Mouse (Mus musculus) kidney, embryonic 16.5 days (tissue): ENCODE data around the gene Dhx58. TPM values are rescaled to one million over a fixed set of nuclear protein-coding genes. Genes with fewer than 3 reads are reported as not detected.

Experiments used
- ATAC-seq: fragments of 200-750 bp; cut with Nextera tagmentation; 2 replicates; pipeline ENCODE4 v1.8.0; 2017; ENCODE audit warnings: moderate TSS enrichment; ENCODE audit not compliant: low FRiP score, low TSS enrichment
- H3K27ac ChIP-seq: fragments of 300-500 bp; sonication (generic); 2 replicates; pipeline ENCODE4 v1.5.1; 2014; ENCODE audit warnings: low read length
- H3K27me3 ChIP-seq: fragments of 300-500 bp; sonication (generic); 2 replicates; pipeline ENCODE4 v1.6.1; 2014; ENCODE audit warnings: low read length, control low read depth, mixed read lengths; ENCODE audit not compliant: insufficient read depth
- H3K36me3 ChIP-seq: fragments of 300-500 bp; sonication (generic); 2 replicates; pipeline ENCODE4 v1.6.1; 2014; ENCODE audit warnings: low read length, control low read depth, mixed read lengths; ENCODE audit not compliant: insufficient read depth
- H3K4me1 ChIP-seq: fragments of 300-500 bp; sonication (generic); 2 replicates; pipeline ENCODE4 v1.6.1; 2014; ENCODE audit warnings: low read length, control low read depth, mixed read lengths; ENCODE audit not compliant: insufficient read depth
- H3K4me2 ChIP-seq: fragments of 300-500 bp; sonication (generic); replicated peaks from 2 replicates; pipeline ENCODE4 v1.6.1; 2014; ENCODE audit warnings: low read depth, low read length
- H3K4me3 ChIP-seq: fragments of 300-500 bp; sonication (generic); 2 replicates; pipeline ENCODE4 v1.5.1; 2014; ENCODE audit warnings: mild to moderate bottlenecking, low read length
- H3K9ac ChIP-seq: fragments of 300-500 bp; sonication (generic); replicated peaks from 2 replicates; pipeline ENCODE4 v1.6.1; 2014; ENCODE audit warnings: low read length
- H3K9me3 ChIP-seq: fragments of 300-500 bp; sonication (generic); 2 replicates; pipeline ENCODE4 v1.6.1; 2016; ENCODE audit warnings: low read length, control low read depth
- WGBS: fragments of 180-500 bp; shearing (Covaris S2); extraction: QIAGEN DNeasy Blood & Tissue Kit; methylation state at CpG from one replicate; pipeline ENCODE4 v1.1.7; 2014; 5-methylcytosine and 5-hydroxymethylcytosine counted together
- polyA plus RNA-seq: library from polyadenylated mRNA; unstranded; fragments of >200 nt; fragmentation: Nextera tagmentation; extraction: Ambion mirVana; gene quantifications from 2 replicates; pipeline ENCODE4 v1.2.1, GENCODE M21; 2015

Gene Dhx58
- polyA plus RNA-seq, 1 experiment from 2014 or later = 3.2 TPM

DNA sequence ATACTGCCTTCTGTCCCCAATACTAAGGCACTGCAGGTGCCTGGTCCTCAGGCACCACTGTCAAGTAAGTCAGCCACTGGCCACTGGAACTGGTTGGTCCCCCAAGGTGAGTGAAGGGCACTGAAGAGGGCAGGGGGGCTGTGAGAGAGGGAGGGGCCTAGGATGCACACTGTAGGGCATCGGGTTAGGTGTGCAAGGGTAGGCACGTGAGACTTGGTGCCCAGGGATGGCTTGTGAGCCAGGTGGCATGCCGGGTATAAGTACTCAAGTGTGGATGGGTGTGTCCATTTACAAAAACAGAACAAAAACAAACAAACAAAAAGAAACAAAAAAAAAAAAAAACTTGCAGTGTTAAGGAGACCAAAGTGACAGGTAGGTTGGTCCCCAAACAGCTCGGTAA is 15.6 kb downstream of the Dhx58 start:
- 64% methylated on average over 4 of the region's 4 CpGs for WGBS
- no peak for ATAC-seq
- Histone ChIP-seq H3K9me3 (no peaks in the 10 kb centered on the region), H3K27ac (no peak overlapping the region), H3K4me3 (no peak overlapping the region), H3K36me3 (no peaks in the 10 kb centered on the region), H3K9ac (no peak overlapping the region), H3K4me2 (no peak overlapping the region), H3K4me1 (peaks cover 8% of the 10 kb centered on the region), H3K27me3 (peaks cover 2% of the 10 kb centered on the region; the same call in 1 of the 2 replicates)

DNA sequence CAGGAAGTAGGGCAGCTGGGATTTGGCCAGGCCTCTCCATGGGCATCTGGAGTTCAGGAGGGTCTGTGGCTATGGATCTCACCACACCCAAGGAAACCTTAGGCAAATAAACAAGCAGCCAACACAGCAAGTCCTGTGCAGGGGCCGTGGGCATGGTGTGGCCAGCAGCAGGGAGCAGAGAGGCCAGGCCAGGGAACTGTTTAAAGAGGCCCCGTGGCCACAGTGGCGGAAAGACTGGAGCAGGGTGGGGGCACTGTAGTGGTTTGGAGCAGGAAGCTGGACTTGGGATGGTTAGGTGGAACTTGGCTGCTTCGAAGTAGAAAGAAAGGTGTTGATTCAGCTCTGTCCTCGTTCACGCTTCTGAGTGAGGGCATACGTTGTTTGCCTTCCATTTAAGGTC is 16.8 kb downstream of the Dhx58 start:
- Histone ChIP-seq H3K4me1 (peaks cover 8% of the 10 kb centered on the region), H3K27me3 (0 out of 2 replicates have a peak, but pooled peaks cover 2% of the 10 kb centered on the region), H3K27ac (no peak overlapping the region), H3K9ac (no peak overlapping the region), H3K36me3 (no peaks in the 10 kb centered on the region), H3K4me2 (no peak overlapping the region), H3K9me3 (no peaks in the 10 kb centered on the region), H3K4me3 (no peak overlapping the region)
- 72% methylated on average over 7 of the region's 7 CpGs for WGBS
- ATAC-seq = no peak

- H3K4me1 ChIP-seq = no peaks in the 10 kb centered on the region
- no peaks in the 10 kb centered on the region for H3K27me3 ChIP-seq
- H3K4me2 ChIP-seq = no peak overlapping the region
- no peak overlapping the region for H3K27ac ChIP-seq
- H3K9me3 ChIP-seq = no peaks in the 10 kb centered on the region
- ATAC-seq = no peak
- no peak overlapping the region for H3K9ac ChIP-seq
- WGBS = 84% methylated on average over 3 of the region's 3 CpGs
- H3K4me3 ChIP-seq = no peak overlapping the region
- no peaks in the 10 kb centered on the region for H3K36me3 ChIP-seq
Measured at GRCm38 (mm10) chr11:100685371-100685770, 18.7 kb downstream of the Dhx58 start.

GRCm38 (mm10) chr11:100684084-100684483 is 20.0 kb downstream of the Dhx58 start:
- Histone ChIP-seq H3K27ac (no peak overlapping the region), H3K9ac (no peak overlapping the region), H3K4me2 (no peak overlapping the region), H3K36me3 (no peaks in the 10 kb centered on the region), H3K4me3 (no peak overlapping the region), H3K4me1 (no peaks in the 10 kb centered on the region), H3K27me3 (no peaks in the 10 kb centered on the region), H3K9me3 (no peaks in the 10 kb centered on the region)
- WGBS = 39% methylated on average over 2 of the region's 2 CpGs
- no peak for ATAC-seq

DNA sequence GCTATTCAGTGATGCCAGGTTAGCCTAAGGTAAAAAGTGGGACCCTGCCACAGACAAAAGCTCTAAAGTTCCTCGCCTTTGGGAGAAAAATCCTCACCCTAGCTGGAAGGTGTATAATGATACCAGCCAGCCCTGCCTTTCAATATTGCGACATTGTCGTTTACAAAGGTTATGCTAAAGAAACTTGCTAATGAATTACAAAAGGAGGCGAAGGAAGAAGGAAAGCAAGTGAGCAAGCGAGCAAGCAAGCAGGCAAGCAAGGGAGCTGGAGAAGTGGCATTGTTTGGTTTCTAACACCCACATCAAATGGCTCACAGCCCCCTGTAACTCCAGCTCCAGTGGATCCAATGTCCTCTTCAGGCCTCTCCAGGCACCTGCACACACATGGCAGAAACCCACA is 21.5 kb downstream of the Dhx58 start:
- H3K36me3 ChIP-seq = no peaks in the 10 kb centered on the region
- H3K4me1 ChIP-seq = no peaks in the 10 kb centered on the region
- no peaks in the 10 kb centered on the region for H3K9me3 ChIP-seq
- no peak overlapping the region for H3K4me2 ChIP-seq
- WGBS = 74% methylated on average over 5 of the region's 5 CpGs
- no peak overlapping the region for H3K9ac ChIP-seq
- no peak overlapping the region for H3K4me3 ChIP-seq
- no peak for ATAC-seq
- no peak overlapping the region for H3K27ac ChIP-seq
- H3K27me3 ChIP-seq = no peaks in the 10 kb centered on the region

DNA sequence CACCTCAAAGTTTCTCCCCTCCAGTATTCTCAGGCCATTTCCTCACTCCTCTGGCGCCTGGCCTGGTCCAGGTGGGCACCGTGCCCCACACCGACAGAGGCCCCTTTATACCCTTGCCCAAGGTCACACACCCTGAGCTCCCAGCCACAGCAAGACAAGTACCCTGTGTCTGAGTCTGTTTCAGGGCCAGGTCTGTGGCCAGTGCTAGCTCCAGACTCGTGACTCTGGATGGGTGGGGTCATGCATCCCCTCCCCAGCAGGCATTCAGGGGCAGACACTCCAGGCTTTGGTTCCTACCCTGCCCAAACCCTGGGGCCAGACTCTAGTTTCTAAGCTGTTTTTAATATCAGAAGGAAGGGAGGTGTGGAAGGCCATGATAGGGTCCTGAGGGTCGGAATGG is 22.2 kb downstream of the Dhx58 start:
- Histone ChIP-seq H3K4me1 (no peaks in the 10 kb centered on the region), H3K4me2 (no peak overlapping the region), H3K27ac (no peak overlapping the region), H3K27me3 (no peaks in the 10 kb centered on the region), H3K36me3 (no peaks in the 10 kb centered on the region), H3K9ac (no peak overlapping the region), H3K4me3 (no peak overlapping the region), H3K9me3 (no peaks in the 10 kb centered on the region)
- WGBS = 73% methylated on average over 5 of the region's 5 CpGs
- no peak for ATAC-seq

DNA sequence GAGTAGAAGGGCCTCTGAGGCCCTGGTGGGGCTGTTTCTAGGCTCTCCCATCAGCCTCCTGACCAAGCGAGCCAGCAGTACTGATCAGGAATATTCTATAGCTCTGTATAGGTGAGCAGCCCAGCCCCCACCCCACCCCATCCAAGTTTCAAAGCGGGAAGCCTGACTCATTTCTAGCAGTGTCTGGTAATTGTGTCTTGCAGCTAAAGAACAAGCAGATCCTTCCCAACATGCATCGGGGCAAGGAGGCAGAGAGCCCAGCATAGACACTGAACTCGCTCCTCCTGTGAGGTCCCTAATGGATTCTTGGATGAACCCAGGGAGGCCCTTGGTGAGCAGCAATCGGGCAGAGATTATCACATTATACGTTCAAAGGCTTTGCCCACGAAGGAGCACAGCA is 26.3 kb downstream of the Dhx58 start:
- peaks cover 6% of the 10 kb centered on the region; the same call in 1 of the 2 replicates for H3K4me1 ChIP-seq
- H3K36me3 ChIP-seq = no peaks in the 10 kb centered on the region
- no peak overlapping the region for H3K4me2 ChIP-seq
- 0 out of 2 replicates have a peak, but pooled peaks cover 2% of the 10 kb centered on the region for H3K27me3 ChIP-seq
- no peak for ATAC-seq
- H3K9ac ChIP-seq = no peak overlapping the region
- H3K9me3 ChIP-seq = no peaks in the 10 kb centered on the region
- H3K27ac ChIP-seq = no peak overlapping the region
- WGBS = 62% methylated on average over 7 of the region's 7 CpGs
- no peak overlapping the region for H3K4me3 ChIP-seq

DNA sequence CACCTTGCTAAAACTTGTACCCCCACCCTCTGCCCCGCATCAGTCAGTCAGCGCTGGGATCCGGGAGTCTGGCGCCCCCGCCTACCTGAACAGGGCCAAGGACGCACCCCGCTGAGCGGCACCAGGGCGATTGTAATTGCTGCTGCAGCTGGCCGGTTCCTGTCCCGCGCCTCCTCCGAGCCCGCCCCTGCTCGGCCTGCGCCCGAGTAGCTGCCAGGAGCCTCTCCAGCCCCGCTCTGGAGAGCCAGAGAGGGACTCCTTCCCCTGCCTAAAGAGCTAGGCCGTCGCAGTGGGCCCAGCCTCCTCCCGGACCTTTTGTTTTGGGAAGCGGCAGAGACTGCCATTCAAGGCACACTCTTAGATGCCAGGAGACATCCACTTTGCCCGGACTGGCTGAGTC is 30.9 kb downstream of the Dhx58 start:
- Histone ChIP-seq H3K9ac (peak overlapping the region; percentile 50), H3K9me3 (peaks cover 4% of the 10 kb centered on the region; the same call in 1 of the 2 replicates), H3K4me2 (peak overlapping the region; percentile 42), H3K4me3 (no peak overlapping the region), H3K4me1 (peaks cover 6% of the 10 kb centered on the region; the same call in 1 of the 2 replicates), H3K27me3 (0 out of 2 replicates have a peak, but pooled peaks cover 2% of the 10 kb centered on the region), H3K36me3 (no peaks in the 10 kb centered on the region), H3K27ac (no peak overlapping the region)
- no peak; the same call in 1 of the 2 replicates for ATAC-seq
- 4% methylated on average over 23 of the region's 23 CpGs for WGBS

DNA sequence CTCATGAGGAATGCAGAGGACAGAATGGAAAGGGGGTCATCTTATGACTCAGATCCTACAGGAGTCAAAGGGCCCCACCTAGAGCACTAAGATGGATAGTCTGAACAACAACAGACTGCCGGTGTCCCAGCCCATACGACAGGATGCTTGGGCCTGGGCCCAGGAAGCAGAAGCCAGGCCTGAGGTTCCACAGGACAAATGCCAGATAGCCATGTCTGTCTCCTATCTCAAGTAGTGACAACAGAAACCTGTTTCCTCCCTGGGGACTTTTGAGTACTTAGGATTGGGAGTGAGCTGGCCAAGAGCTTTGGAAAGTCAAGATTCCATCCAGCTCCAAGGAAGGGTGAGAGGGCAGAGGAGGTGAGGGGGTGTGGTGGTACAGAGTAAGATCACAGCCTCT is 32.1 kb downstream of the Dhx58 start:
- no peak overlapping the region for H3K27ac ChIP-seq
- peaks cover 4% of the 10 kb centered on the region; the same call in 1 of the 2 replicates for H3K9me3 ChIP-seq
- no peak overlapping the region for H3K4me3 ChIP-seq
- H3K4me2 ChIP-seq = no peak overlapping the region
- peaks cover 6% of the 10 kb centered on the region; the same call in 1 of the 2 replicates for H3K4me1 ChIP-seq
- H3K27me3 ChIP-seq = 0 out of 2 replicates have a peak, but pooled peaks cover 2% of the 10 kb centered on the region
- H3K36me3 ChIP-seq = no peaks in the 10 kb centered on the region
- WGBS = 71% methylated on average over 2 of the region's 2 CpGs
- H3K9ac ChIP-seq = no peak overlapping the region
- no peak for ATAC-seq

GRCm38 (mm10) chr11:100671049-100671448 is 33.0 kb downstream of the Dhx58 start:
- ATAC-seq = no peak
- Histone ChIP-seq H3K4me2 (no peak overlapping the region), H3K27me3 (0 out of 2 replicates have a peak, but pooled peaks cover 2% of the 10 kb centered on the region), H3K27ac (no peak overlapping the region), H3K36me3 (no peaks in the 10 kb centered on the region), H3K9ac (no peak overlapping the region), H3K4me3 (no peak overlapping the region), H3K4me1 (peaks cover 6% of the 10 kb centered on the region; the same call in 1 of the 2 replicates), H3K9me3 (peaks cover 4% of the 10 kb centered on the region; the same call in 1 of the 2 replicates)
- 60% methylated on average over 1 of the region's 1 CpGs for WGBS
